Mouse (Mus musculus) duodenum, adult 2 months (tissue): ENCODE results near the gene 9230113P08Rik. TPM values are rescaled to one million over a fixed set of nuclear protein-coding genes. Genes with fewer than 3 reads are reported as not detected.

Experiments
- polyA plus RNA-seq: library from polyadenylated mRNA; depleted of rRNA; stranded (reverse); fragments of >200 nt; gene quantifications from 2 replicates; pipeline ENCODE4 v1.2.3, GENCODE M21; 2012; ENCODE audit warnings: low replicate concordance; rRNA removed

Gene 9230113P08Rik
- polyA plus RNA-seq, result not detected in 2 replicates

DNA sequence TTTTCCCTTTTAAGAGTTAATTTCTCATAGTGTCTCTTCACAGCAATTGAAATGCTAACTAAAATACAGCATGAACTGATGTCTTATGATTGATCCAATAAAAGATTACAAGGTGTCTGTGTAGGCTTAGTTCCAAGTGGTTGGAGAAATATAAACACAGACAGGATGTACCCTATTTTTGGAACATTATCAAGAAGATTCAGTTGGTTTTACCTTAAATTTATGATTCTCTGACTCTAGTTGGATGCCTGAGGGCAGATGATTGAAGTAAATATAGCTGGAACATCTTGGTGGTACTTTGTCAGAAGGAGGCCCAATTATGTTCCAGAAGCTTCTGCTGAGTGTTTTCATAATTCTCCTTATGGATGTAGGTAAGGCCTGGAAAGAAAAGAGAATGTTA is at the start of gene 9230113P08Rik:
9230113P08Rik (plus strand) TSS at position 301 of the 400 bp plus-strand sequence.

Other genes starting within 250 kb of the 9230113P08Rik start
- gene Pate1, start 221.0 kb upstream of the 9230113P08Rik start, polyA plus RNA-seq, result not detected in 2 replicates
- gene Gm17677, start 167.4 kb upstream of the 9230113P08Rik start, polyA plus RNA-seq, result not detected in 2 replicates
- not detected in 2 replicates for gene Gm17727, start 130.3 kb upstream of the 9230113P08Rik start, polyA plus RNA-seq
- gene Gm27235, start 118.3 kb upstream of the 9230113P08Rik start, polyA plus RNA-seq, result not detected in 2 replicates
- gene D730048I06Rik, start 118.3 kb upstream of the 9230113P08Rik start, polyA plus RNA-seq, result not detected in 2 replicates
- gene 9230110F15Rik, start 64.3 kb upstream of the 9230113P08Rik start, polyA plus RNA-seq, result not detected in 2 replicates
- gene Gm5916, start 220.4 kb downstream of the 9230113P08Rik start, polyA plus RNA-seq, result not detected in 2 replicates